Mouse (Mus musculus) T-helper 17 cell (primary cell): ENCODE data around the gene Gstm2.
"Not testable (repeated sequence)": the region's sequence is repeated elsewhere in the genome, so short reads cannot be mapped to it uniquely, and the experiment has no call there.

Source experiments
- in situ Hi-C, 2 experiments: fragments of 300-600 bp; cut with MboI, MseI; formaldehyde crosslinking; loops; 1 replicate in 1 of 2; 2 replicates in 1 of 2; pipeline ENCODE4 v1.15.1; 2025; ENCODE audit warnings: high pct_unique_total_duplicates in 2 of 2

Gene Gstm2

DNA sequence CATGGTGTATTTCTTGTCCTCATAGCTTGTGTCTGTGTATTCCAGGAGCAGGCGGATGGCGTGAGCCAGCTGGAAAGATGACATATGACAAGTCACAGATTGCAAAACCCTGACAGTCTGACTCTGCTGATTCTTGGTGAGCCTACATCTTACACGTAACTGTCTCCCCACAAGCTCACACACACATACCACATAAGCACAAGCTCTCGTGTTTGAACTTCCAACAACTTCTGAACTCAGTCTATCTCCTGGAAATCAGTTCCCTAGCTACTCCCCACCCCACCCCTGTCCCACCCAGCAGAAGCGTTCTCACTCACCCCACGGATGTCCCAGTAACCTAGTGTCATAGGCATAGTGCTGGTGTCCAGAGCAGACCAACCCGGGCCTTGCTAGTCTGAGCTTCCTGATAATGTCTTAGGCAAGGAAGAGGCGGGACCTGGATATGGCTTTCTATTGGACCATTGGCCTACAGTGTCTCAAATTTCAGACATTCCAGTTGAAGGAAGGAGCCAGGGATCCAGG, at the start of gene Gstm2:
TSS of gene Gstm2 (minus strand) at position 413 of the 522 bp plus-strand sequence.
- in situ Hi-C loops: no loop called here

DNA sequence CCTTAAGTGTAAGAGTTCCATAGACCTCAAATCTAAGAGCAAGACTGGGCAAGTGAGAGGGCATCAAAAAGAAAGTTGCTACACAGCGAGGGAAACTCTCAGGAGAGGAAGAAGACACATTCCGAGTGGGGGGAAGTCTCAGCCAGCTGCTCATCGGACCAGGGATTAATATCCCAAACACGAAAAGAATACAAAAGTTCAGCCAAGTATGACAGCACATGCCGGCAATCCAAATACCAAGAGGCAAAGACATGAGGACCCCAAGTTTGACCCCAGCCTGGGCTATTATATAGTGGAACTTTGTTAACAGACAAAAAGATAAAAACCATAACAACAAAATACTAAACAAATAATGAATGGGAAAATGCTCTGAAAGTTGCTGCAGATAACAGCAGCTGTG, 46.9 kb upstream of the Gstm2 start:
- in situ Hi-C loops: no loop called here

DNA sequence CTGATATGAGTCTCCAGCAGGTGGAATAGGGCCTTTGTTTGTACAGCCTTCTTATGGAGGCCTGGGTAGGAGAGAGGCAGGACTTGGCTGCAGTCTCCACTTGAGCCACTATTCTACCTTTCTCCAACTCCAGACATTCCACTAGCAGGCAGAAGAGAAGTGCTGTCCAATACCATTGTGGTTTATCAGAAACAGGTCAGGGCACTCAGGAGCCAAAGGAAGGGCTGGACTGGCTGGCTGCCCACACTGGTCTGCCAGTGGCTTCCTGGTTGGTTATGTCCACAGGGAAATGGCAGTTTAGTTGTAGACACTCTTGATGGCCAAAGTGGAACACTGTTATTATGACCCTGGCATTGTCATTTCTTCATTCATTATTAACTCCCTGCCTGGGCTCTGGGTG, 45.9 kb upstream of the Gstm2 start:
- in situ Hi-C loops: no loop called here

DNA sequence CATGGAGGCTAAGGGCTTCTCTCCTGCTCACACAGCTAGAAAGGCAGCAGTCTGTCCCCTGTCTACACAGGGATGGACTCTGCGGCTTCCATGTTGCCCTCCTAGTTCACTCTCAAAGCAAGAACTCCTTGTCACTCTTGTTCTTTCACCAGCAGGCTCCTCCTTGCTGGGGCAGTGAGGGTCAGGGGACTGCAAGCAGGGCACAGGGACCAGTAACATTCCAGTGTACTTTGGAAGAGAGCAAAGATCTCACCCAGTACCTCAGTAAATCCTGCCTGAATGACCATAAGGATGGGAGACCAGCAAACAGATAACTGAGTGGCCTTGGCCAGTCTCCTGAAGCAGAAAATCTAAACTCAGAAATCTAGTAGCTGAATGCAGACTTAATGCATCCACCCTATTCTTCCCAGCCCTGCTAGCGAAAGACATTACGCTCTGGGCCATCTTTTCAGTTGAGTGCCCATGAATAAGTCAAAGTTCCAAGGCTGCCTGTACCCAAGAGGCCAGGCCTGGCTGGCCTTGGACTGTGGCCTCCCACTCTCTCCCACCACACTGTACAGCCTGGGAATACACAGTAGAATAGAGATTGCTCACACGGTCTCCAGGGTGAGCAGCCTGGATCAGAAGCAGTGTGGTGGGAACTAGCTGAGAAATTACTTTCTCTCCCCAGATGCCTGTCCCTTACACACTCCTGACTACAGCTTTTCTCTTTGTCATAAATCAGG, 42.5 kb upstream of the Gstm2 start:
- in situ Hi-C loops: no loop called here

DNA sequence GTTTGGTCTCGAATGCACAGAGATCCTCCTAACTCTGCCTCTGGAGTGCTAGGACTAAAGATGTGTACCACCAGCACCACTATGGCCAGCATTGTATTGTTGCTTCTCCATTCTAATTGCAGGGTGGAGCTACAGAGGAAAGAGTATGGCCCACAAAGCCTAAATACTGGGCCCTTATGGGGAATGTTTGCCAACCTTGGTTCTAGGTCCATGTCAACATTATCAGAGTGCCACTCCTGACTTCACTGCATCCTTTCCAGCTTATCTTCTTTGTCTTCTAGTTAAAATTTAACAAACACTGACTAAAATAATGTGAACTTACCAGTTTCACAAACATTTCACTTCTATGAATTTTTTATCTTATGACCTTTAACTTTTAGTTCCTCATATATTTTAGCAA, 40.3 kb upstream of the Gstm2 start:
- in situ Hi-C loops: no loop called here

DNA sequence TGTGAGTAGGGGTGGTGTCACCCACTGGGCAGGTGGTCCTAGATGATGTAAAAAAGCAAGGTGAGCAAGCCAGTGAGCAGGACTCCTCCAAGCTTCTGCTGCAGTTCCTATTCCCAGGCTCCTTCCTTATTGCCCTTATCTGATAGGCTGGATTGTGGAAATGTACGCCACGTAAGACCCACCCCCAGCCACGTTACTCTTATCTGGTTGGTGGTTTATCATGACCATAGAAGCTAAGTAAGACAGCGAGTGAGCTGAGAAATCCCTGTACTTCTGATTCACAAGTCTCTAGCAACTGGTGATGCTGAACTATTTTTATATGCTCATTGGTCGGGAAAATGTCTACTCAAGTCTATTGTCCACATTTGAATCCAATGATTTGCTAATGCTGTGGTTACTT, 39.8 kb upstream of the Gstm2 start:
- in situ Hi-C loops: no loop called here

DNA sequence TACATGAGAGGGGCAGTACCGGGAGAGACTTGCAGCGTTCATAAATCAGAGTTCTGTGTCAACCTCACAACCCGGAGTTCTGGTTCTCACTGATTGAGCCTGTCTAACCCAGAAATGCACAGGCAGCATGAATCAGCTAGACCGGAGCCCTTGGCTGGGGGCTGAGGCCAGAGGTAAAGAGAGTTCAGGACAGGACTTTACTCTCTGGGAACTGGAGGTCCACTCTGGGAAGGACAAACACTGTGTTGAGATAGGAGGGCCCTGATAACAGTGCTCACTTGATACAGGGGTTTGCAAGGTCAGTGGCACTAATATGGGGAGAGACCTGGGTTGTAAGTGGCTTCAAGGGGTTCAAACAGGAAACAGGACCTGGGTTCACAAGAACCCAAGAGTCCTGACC, 39.1 kb upstream of the Gstm2 start:
- in situ Hi-C loops: no loop called here

DNA sequence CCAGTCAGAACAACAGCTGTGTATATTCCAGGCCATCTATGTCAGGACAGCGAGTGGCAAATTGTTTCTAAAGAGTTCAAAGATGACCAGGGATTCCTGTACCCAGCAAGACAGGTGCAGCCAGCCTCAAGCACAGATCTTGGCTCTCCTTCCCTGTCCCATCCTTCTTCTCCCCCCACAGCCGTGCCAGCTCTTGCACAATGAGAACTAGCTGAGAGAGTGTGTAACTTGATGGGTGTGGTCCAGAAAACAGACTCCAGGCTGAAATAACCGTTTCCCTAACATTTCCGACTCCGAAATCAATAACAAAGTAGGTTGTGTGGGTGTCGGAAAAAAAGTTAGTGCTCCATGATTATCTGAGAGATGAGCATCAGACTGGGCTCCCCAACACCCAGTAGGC, 36.4 kb upstream of the Gstm2 start:
- in situ Hi-C loops: no loop called here

DNA sequence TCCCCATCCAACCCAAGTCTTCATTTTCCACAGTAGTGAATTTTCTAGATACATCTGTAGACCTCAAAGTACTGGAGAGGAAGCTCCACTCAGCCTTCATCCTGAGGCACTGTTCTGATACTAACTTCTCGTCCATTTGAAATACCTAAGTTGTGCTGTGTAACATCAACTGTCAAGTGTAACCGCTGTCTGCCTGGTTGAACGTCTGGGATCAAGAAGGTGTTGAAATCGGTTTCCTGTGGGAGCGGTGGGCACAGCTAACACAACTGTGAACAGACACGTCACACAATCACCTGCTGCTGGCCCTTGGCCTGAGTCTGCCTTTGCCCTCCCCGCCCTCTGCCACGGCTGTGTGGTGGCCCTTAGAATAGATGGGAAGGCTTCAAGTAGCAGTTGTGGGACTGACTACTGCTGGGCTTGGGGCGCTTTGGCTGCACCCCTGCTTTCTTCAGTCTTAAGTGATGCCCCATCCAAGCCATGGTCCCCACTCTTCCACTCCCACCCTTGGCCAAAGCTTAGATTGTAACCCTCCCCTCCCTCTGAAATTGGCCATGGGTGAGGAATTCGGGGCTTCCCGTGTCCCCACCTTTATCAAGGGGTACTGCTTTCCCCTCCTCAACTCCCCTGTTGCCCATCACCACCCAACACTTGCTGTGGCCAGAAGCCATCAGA, 34.2 kb upstream of the Gstm2 start:
- in situ Hi-C loops: not testable (repeated sequence)

DNA sequence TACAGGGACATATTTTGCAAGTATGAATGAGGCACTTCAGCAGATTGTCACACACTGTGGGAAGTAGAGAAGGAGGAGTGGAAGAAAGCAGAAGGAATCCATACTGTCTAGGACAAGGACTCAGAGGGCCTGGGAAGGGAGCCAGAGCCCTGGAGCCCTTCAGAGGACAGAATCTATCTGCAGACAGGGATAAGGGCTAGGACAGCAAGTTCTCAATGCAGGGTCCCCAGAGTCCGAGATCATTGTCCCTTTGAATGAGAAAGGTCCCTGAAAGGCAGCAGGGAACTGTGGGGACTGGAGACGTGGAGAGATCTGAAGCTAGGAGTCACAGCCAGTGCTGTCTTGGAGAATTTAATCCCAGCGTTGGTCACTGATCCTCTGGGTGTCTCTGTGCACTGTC, 33.0 kb upstream of the Gstm2 start:
- in situ Hi-C loops: not testable (repeated sequence)

DNA sequence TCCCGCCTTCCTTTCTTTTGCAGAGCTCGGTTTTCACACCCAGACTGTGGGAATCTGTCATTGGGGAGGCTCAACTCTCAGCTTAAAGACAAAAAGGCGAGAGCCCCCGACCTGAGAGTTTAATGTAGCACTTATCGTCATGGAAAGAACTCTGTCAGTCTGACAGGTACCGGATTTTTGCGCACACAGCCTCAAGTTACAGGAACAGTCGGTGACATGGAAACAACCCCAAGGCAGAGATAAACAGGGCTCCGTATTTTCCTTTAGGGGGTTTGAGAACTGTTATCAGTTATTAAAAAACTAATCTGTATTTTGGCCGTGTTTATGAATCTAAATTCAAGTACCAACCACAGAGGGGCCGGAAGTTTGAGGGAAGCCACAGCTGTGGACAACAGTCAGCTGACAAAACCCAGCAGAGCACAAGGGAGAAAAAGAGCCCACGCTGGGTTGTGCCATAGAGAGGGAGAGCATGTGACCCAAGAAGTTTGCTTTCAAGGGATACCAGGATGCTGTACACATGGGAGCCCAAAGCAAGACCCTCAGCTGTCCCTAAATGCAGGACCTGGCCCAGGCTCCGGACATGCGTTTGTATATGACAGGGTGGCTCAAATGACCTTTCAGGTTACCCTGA, 32.1 kb upstream of the Gstm2 start:
- in situ Hi-C loops: no loop called here

DNA sequence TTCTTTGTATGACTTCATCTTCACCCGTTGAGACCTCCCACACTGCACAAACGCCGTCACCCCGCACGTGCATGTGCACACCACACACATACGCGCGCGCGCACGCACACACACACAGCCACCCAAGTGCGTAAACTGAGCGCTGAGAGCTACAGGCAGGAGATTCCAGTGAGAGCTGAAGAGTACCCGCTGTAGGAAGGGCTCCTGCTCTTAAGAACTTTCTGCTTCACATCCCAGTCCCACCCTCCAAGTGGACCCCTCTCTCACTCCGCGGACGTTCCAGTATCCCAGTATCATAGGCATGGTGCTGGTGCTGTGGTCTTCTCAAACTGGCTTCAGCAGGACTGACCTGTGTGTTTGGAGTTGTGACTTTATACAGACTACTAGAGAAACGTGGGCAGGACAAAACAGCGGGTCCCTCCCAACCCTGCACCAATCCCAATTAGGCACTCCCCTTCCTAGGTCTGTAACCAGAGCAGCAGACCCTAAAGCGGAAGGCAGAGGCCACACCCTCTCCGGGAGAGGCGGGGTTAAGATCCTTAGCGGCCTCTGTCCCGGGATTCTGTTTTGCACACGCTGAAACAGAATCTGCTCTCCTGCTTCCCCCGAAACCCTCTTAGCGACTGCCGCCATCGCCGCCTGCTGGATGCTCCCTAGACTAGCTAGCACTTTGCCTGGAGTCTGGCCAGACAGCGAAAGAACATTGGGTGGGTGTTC, 31.4 kb upstream of the Gstm2 start, which contains the start of gene Gstm1:
TSS of gene Gstm1 (minus strand) at position 501 of the 717 bp plus-strand sequence.
- in situ Hi-C loops: no loop called here

DNA sequence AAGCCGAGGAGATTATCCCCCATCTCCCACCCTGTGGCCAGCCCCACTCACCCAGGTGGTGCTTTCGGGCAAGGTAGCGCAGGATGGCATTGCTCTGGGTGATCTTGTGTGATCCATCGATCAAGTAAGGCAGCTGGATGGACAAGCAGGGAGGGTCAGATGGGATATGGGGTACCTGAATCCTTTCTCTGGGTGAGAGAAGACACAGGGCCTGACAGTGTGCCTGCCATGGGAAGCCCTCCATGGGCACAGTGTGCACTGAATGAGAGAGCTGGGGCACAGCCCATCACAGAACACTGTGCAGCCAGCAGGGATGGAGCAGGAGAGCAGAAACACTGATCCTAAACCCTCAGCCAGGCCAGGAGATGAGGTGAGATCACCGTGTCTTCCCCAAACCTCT, 30.2 kb upstream of the Gstm2 start:
- in situ Hi-C loops: not testable (repeated sequence)

DNA sequence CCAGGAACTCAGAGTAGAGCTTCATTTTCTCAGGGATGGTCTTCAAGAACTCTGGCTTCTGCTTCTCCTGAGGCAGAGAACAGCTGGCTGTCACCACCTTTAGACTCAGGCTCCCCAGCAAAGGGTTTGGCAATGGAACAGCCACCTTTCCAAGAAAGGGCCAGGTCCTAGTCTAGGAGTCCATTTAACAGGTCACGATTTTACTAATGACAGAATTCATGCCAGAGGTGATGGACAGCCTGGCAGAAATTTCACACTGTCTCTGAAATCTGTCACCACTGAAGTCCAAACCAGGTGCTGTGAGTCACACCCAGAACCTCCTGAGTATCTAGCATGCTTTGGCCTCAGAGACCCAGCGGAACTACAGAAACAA, 28.7 kb upstream of the Gstm2 start:
- in situ Hi-C loops: loop anchor here in 1 of 2 experiments (5.0 kb wide), 2 partner anchors 52 to 73 kb away; partner anchors contain the start of gene Gstm6

DNA sequence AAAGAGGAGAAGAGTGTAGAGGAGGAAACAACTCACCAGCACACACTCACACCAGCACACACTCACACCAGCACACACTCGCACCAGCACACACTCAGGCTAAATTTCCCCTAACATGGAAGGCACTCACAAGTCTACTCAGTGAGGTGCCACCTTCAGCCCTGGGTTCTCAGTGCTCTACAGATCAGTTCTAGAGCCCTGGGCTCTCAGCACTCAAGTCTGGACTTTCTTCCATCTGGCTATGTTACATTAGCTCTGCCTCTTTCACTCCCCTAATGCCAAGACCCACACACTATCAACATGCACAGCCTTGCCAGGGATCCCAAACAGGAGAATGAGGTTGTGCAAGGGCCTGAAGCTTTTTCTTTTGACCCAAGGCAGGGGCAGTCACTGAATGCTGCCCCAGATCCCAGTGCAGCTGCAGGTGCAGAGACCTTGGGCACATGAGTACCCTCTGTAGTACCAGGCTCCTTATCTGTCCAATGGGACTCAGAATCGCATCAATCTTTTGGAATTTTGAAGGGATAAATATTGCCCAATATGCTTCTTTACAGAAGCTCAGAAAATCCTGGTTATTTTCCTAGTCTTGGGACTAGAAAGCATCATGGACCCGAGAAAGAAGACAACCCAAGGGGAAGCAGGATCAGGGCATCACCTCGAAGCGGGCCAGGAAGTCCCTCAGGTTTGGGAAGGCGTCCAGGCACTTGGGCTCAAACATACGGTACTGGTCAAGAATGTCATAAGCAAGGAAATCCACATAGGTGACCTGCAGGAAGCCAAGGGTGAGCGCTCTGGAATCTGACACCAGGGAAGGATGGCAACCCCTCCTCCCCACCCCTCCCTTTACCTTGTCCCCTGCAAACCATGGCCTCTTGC, 28.1 kb upstream of the Gstm2 start:
- in situ Hi-C loops: loop anchor here in 1 of 2 experiments (5.0 kb wide), 2 partner anchors 53 to 72 kb away; partner anchors contain the start of gene Gstm6

DNA sequence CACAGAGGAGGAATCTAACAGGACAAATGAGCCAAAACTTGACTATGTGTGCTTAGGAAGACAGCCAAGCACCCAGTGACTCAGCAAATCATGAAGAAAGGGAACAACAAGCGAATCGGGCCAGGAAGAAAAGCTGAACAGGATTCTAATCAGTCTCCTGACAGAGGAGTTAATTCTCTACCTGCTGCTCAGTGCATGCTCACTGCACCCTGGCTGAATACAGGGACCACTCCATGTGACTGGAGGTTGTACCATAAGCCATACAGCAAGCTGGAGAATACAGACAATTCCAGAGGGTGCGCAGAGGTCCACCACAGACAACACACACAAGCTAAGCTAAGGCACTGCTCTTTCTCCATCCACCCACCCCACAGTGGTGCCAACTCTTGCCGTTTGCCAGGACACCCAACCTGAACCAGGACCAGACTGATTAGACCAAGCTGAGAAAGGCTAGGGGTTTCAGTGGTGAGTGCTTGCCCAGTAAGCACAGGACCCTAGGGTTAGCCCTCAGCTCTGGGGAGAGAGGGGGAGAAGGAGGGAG, 27.1 kb upstream of the Gstm2 start:
- in situ Hi-C loops: loop anchor here in 1 of 2 experiments (5.0 kb wide), 2 partner anchors 54 to 71 kb away; partner anchors contain the start of gene Gstm6

DNA sequence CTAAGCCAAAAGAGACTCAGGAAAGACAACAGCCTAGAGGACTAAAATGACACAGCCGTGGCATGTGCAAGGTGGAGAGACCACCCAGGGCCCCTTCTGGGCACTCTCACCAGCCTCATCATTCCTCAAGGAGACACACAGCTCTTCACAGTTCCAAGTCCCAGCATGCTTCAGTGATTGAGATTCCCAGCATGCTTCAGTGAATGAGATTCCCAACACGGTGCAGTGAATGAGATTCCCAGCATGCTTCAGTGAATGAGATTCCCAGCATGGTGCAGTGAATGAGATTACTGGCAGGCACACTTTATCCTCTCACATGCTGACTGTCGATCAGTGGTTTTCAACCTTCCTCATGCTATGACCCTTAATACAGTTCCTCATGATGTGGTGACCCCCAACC, 25.3 kb upstream of the Gstm2 start:
- in situ Hi-C loops: loop anchor here in 1 of 2 experiments (5.0 kb wide), 2 partner anchors 56 to 69 kb away; partner anchors contain the start of gene Gstm6

DNA sequence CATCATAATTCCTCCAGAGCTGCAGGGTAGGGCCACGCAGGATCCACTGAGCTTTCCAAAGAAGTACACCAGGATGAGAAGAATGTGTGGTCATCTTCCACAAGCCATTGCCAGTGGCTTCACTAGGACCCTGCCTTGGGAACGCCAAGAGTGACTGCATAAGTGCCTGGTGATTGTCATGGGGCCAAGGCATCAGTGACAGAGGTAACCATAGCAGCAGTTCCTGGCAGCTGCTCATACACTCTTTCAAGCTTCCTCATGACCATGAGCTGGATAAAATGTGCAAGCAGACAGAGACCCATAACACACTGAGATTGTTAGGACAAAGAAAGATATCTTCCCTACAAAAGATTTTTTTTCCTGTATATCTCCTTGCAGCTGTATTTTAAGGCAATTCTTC, 24.0 kb upstream of the Gstm2 start:
- in situ Hi-C loops: loop anchor here in 1 of 2 experiments (5.0 kb wide), 2 partner anchors 57 to 68 kb away; partner anchors contain the start of gene Gstm6

DNA sequence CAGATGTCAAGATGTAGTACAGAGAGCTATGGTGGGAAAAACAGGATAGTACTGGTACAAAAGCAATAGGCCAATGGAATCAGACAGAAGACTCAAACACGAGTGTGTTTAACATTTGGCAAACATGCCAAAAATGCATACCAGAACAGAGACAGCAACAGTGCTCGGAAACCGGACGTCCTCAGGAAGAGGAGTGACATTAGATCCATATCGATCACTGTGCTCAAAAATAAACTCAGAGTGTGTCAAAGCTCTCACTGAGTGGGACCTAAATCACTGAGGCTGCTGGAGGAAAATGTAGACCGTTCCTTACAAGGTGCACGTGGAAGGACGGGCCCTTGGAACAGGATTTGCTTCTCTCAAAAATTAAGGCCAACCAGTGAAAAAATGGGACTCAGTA, 15.8 kb upstream of the Gstm2 start:
- in situ Hi-C loops: no loop called here

DNA sequence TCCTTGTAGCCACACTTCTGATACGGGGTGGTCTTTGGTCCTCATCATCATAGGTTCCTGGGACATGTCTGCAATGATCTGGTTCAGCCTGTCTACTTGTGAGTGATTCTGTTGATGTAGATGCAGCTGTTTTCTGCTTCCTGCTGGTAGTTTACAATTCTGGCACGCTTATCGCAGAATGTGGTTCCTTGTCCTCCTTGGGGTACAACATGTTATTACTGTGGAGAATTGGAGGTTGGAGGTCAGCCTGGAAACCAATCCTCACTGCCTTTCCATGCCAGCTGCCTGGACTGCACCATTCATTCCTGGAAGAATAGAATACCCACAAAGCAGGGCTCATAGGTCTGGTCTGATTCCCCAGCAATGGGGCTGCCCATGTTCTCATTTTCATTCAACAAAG, 13.2 kb upstream of the Gstm2 start:
- in situ Hi-C loops: no loop called here
